Mouse (Mus musculus): Measurements from ENCODE around the gene Grk2. TPM values are rescaled to one million over a fixed set of nuclear protein-coding genes. Genes with fewer than 3 reads are reported as not detected.

Grk2 gene
- polyA plus RNA-seq (2011; ENCODE audit: insufficient read depth, insufficient read length, low replicate concordance, missing spikeins): 153 and 243 TPM in 2 replicates

DNA sequence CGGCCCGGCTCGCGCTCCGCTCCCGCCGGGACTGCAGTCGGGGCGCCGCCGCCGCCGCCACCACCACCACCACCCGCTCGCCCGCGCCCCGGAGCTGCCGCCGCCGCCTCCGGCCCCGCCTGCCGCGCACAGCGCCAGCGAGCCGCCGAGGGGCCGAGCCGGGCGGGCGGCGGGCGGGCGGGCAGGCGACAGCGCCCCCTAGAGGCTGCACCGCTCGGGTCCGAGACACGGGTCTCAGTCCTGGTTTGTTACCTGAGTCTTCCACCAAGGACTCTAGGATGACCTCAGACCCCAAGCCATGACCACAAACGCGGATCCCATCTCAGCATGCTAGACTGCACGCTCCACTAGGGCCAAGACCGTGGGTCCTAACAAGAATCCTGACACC lies at the start of gene Grk2:
Gene Grk2 (minus strand): TSS at position 33 of the 388 bp plus-strand sequence.
- Histone ChIP-seq H3K27ac (ENCODE audit: control insufficient read depth, insufficient read depth, low read depth, low read length, poor library complexity) (peak within 1 kb of the TSS; percentile 94), H3K4me3 (replicated peaks; ENCODE audit: control insufficient read depth, low read depth, low read length) (peak within 1 kb of the TSS; percentile 84), H3K4me1 (ENCODE audit: control insufficient read depth, insufficient read depth, low read length) (peaks cover 4% of the 10 kb centered on the region; the same call in 1 of the 2 replicates)
- WGBS: 21% methylated on average over 42 of the region's 46 CpGs
- peak; percentile 69 for TF ChIP-seq CTCF (IDR thresholded peaks at IDR 0.05; ENCODE audit: control insufficient read depth, insufficient read depth, low read length)
- TF ChIP-seq POLR2A (IDR thresholded peaks at IDR 0.05; ENCODE audit: borderline replicate concordance, control insufficient read depth, low read depth, low read length): no peak; the same call in 1 of the 2 replicates

DNA sequence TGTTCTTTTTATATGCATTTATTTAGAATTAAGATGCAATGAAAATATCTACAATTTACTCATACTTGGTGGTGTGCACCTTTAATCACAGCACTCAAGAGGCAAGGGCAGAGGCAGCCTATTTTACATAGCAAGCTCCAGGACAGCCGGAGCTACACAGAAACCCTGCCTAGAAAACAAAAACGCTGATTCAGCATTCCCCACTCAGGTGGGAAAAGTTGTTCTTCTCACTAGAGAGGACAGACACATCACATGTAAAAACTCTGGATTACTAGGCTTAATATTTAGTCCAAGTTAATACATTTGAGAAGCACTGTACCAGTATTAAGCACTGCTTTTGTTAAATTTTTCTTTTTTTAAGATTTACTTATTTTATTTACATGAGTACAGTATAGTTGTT lies 43.4 kb upstream of the Grk2 start:
- TF ChIP-seq POLR2A (IDR thresholded peaks at IDR 0.05; ENCODE audit: borderline replicate concordance, control insufficient read depth, low read depth, low read length): no peak
- no peak for TF ChIP-seq CTCF (IDR thresholded peaks at IDR 0.05; ENCODE audit: control insufficient read depth, insufficient read depth, low read length)
- 87% methylated on average over 2 of the region's 2 CpGs for WGBS
- Histone ChIP-seq H3K4me3 (replicated peaks; ENCODE audit: control insufficient read depth, low read depth, low read length) (no peak overlapping the region), H3K27ac (ENCODE audit: control insufficient read depth, insufficient read depth, low read depth, low read length, poor library complexity) (no peak overlapping the region), H3K4me1 (ENCODE audit: control insufficient read depth, insufficient read depth, low read length) (no peaks in the 10 kb centered on the region)

DNA sequence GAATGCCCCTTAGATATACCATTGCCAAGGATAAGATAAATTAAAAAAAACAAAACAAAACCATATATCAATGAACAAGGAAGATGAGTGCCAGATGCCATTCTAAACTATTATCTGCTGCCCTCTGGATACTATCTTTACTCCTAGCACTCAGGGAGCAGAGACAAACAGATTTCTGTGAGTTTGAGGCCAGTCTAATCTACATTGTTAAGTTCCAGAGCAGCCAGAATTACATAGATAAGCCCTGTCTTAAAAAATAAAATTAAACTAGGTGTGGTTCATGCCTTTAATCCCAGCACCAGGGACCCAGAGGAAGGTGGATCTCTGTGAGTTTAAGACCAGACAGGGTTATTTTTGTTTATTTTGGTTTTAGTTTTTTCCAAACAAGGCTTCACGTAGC lies 40.5 kb upstream of the Grk2 start:
- Histone ChIP-seq H3K4me1 (ENCODE audit: control insufficient read depth, insufficient read depth, low read length) (no peaks in the 10 kb centered on the region), H3K4me3 (replicated peaks; ENCODE audit: control insufficient read depth, low read depth, low read length) (no peak overlapping the region), H3K27ac (ENCODE audit: control insufficient read depth, insufficient read depth, low read depth, low read length, poor library complexity) (no peak overlapping the region)
- WGBS: 92% methylated on average over 1 of the region's 1 CpGs
- no peak for TF ChIP-seq CTCF (IDR thresholded peaks at IDR 0.05; ENCODE audit: control insufficient read depth, insufficient read depth, low read length)
- no peak for TF ChIP-seq POLR2A (IDR thresholded peaks at IDR 0.05; ENCODE audit: borderline replicate concordance, control insufficient read depth, low read depth, low read length)

DNA sequence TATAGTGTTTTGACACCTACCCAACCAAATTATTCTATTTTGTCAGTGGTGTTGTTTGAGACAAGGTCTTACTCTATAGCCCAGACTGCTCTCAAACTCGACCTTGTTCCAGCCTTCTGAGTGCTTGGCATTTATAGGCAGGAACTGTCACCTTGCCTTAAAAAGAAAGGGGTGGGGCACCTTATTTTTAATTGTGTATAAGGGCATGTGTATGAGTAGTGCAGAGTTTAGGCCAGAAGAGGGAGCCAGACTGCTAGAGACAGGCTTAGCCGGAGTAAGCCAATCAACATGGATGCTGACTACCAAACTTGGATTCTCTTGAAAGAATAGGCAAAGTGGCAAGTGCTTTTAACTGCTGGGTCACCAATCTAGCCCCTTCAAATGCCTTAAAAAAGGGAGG lies 32.1 kb upstream of the Grk2 start:
- Histone ChIP-seq H3K27ac (ENCODE audit: control insufficient read depth, insufficient read depth, low read depth, low read length, poor library complexity) (no peak overlapping the region), H3K4me1 (ENCODE audit: control insufficient read depth, insufficient read depth, low read length) (peaks cover 2% of the 10 kb centered on the region; the same call in 1 of the 2 replicates), H3K4me3 (replicated peaks; ENCODE audit: control insufficient read depth, low read depth, low read length) (no peak overlapping the region)
- TF ChIP-seq CTCF (IDR thresholded peaks at IDR 0.05; ENCODE audit: control insufficient read depth, insufficient read depth, low read length) (peak; percentile 59), POLR2A (IDR thresholded peaks at IDR 0.05; ENCODE audit: borderline replicate concordance, control insufficient read depth, low read depth, low read length) (no peak)
- 5% methylated on average over 2 of the region's 2 CpGs for WGBS

DNA sequence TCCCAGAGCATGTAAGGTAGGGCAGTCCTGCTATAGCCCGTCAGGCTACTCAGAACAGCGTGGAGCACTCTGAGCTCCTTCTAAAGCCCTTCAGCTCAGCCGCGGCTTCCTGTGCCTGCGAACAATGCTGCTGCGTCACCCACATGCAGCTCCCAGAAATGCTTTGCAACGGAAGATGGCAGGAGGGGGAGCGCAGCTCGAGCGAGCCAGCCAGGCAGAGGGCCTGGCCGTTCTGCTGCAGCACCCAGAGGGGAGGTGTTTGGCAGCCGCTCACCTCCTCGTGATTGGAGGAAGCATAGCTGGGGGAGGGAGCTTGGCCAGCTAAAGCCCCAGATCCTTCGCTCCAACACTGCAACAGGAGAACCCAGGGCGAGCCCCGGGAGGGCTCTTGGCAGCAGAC lies 27.8 kb upstream of the Grk2 start:
- TF ChIP-seq POLR2A (IDR thresholded peaks at IDR 0.05; ENCODE audit: borderline replicate concordance, control insufficient read depth, low read depth, low read length): peak; percentile 80; the same call in 1 of the 2 replicates
- TF ChIP-seq CTCF (IDR thresholded peaks at IDR 0.05; ENCODE audit: control insufficient read depth, insufficient read depth, low read length): no peak
- Histone ChIP-seq H3K27ac (ENCODE audit: control insufficient read depth, insufficient read depth, low read depth, low read length, poor library complexity) (peak overlapping the region; percentile 69), H3K4me3 (replicated peaks; ENCODE audit: control insufficient read depth, low read depth, low read length) (peak overlapping the region; percentile 80), H3K4me1 (ENCODE audit: control insufficient read depth, insufficient read depth, low read length) (peaks cover 2% of the 10 kb centered on the region; the same call in 1 of the 2 replicates)
- under 1% methylated on average over 16 of the region's 16 CpGs for WGBS

DNA sequence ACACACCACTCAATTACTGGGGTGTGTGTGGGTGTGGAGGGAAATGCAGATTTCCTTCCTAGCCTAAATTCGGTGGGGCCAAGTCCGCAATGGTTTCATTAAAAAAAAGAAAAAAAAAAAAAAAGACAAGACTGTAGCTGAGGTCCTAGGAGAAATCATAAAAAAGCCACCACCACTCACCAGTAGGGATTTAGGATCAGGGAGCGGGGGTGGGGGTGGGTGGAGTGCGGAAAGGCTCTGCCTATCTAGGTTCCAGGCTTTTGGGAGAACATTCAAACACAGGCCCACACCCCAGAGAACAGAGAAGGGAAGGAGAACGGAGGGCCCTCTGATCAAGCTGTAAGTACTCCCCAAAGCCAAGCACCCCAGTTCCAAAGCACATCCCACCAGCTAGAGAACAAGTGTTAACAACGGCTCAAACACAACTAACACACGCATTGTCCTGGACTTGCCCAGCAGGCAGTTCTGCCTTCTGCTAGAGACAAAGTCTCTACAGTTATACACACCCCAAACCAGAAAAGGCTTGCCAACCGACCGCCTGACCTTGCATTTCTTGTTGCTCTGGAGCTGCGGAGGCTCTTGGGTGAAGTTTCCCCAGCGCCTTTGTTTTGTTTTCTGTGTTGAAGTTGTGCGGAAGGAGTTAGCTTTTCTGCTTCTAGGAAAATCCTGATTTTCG lies 27.2 kb upstream of the Grk2 start:
- 0% methylated on average over 13 of the region's 13 CpGs for WGBS
- H3K4me1 ChIP-seq (ENCODE audit: control insufficient read depth, insufficient read depth, low read length): peaks cover 2% of the 10 kb centered on the region; the same call in 1 of the 2 replicates
- TF ChIP-seq CTCF (IDR thresholded peaks at IDR 0.05; ENCODE audit: control insufficient read depth, insufficient read depth, low read length) (no peak), POLR2A (IDR thresholded peaks at IDR 0.05; ENCODE audit: borderline replicate concordance, control insufficient read depth, low read depth, low read length) (no peak)
- H3K4me3 ChIP-seq (replicated peaks; ENCODE audit: control insufficient read depth, low read depth, low read length): peak overlapping the region; percentile 80
- peak overlapping the region; percentile 69 for H3K27ac ChIP-seq (ENCODE audit: control insufficient read depth, insufficient read depth, low read depth, low read length, poor library complexity)

DNA sequence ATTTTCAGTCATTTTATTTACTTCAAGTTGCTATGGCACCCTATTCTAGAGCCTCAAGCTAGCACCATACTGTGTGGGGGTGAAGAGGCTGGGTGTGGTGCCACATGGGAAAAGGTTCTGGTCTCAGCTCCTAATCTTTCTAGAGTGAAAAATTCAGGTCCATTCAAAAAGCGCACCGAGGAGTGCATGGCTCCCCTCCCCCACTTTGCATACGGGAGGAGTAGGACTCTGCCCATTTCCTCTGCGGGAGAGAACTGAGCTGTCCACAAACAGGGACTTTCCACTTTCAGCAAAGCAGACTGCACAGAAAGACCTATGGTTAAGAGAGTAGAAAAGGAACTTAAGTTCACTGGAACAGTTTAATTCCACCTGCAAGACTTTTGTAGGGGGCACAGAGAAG lies 26.6 kb upstream of the Grk2 start:
- Histone ChIP-seq H3K27ac (ENCODE audit: control insufficient read depth, insufficient read depth, low read depth, low read length, poor library complexity) (peak overlapping the region; percentile 69; the same call in 1 of the 2 replicates), H3K4me1 (ENCODE audit: control insufficient read depth, insufficient read depth, low read length) (peaks cover 2% of the 10 kb centered on the region; the same call in 1 of the 2 replicates), H3K4me3 (replicated peaks; ENCODE audit: control insufficient read depth, low read depth, low read length) (peak overlapping the region; percentile 68)
- 0% methylated on average over 4 of the region's 4 CpGs for WGBS
- TF ChIP-seq CTCF (IDR thresholded peaks at IDR 0.05; ENCODE audit: control insufficient read depth, insufficient read depth, low read length) (no peak), POLR2A (IDR thresholded peaks at IDR 0.05; ENCODE audit: borderline replicate concordance, control insufficient read depth, low read depth, low read length) (no peak)

DNA sequence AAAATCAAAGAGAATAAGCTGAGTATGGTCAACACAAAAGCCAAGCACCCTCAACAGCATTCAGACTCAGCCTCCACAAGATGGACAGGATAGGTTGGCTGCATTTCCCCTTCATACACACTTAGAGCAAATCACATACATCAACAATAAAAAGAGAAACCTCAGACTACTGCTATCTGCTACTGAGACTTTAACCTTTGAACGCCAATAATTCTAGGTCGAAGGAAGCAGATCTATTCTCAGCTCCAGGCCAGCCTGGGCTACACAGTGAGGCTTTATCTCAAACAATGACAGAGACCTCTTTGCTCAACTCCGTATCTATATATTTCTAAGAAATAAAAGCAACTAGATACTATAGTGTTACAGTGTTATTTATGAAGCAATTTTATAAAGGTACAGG lies 25.3 kb upstream of the Grk2 start:
- no peak overlapping the region for H3K27ac ChIP-seq (ENCODE audit: control insufficient read depth, insufficient read depth, low read depth, low read length, poor library complexity)
- H3K4me3 ChIP-seq (replicated peaks; ENCODE audit: control insufficient read depth, low read depth, low read length): no peak overlapping the region
- no peak for TF ChIP-seq CTCF (IDR thresholded peaks at IDR 0.05; ENCODE audit: control insufficient read depth, insufficient read depth, low read length)
- no peak for TF ChIP-seq POLR2A (IDR thresholded peaks at IDR 0.05; ENCODE audit: borderline replicate concordance, control insufficient read depth, low read depth, low read length)
- WGBS: 57% methylated on average over 3 of the region's 3 CpGs
- H3K4me1 ChIP-seq (ENCODE audit: control insufficient read depth, insufficient read depth, low read length): peaks cover 2% of the 10 kb centered on the region; the same call in 1 of the 2 replicates

Measured in bone marrow, adult 2 months (tissue).